Mouse (Mus musculus) urinary bladder, postnatal 10 days (tissue): ENCODE results near the gene Rgs10.

ENCODE experiments used
- DNase-seq: peaks from one replicate; pipeline ENCODE4 v3.0.0; 2022; ENCODE audit warnings: low spot score

Rgs10 gene

DNA sequence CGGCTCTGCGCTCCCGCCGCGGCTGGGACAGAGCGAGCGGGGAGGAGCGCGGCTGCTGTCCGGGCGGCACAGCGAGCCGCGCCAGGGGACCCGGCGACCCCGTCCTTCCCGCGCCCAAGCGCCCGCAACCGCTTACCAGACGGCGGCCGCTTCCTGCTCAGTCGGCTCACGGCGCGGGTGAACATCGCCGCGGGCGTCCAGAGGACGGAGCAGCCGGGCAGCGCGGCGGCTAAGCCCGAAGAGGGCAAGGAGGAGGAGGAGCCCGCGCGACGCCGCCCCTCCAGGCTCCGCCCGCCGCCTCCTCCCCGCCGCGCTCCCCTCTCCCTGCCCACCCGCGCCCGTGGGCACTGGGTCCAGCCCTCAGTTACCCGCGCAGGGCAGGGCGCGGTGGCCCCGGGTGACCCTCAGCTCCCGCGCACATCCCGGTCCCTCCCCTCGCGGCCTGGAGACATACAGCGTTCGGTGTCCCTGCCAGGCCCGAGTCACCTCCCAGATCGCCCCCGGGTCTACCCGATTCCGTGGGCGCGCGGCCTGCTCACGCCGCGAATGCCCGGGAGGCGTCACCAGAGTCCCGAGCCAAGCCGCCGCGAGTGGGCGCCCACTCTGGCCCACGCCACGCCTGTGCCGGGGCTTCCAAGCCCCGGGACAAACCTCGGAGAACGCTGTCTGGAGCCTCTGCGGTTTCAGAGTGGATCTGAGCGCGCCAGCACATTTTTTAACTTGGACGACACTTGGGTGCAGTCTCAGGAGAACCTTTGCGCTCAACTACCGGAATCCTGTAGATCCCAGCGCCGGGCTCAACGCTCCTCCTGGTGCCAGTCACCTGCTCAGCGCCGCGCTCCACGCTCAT is at the start of gene Rgs10:
Rgs10 (minus strand) TSS at position 829 of the 850 bp plus-strand sequence.
- peak; percentile 14 for DNase-seq

DNA sequence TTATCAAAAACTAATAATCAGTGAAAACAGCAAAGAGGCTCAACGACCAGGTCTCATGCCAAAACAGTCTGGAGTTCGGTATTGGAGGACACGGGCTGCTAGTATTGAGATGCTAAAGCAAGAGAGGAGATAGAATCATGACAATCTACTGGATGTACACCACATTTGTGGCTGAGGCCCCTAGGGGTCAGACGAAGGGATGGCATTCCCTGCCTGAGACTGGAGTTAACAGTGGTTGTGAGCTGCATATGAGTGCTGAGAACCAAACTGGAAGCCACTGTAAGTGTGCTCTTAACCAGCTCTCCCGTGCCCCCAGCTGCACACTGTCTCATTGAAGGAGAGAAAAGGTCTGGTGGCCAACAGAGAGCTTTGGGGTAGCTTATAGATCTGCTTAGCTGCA is 43.8 kb upstream of the Rgs10 start:
- no peak for DNase-seq

DNA sequence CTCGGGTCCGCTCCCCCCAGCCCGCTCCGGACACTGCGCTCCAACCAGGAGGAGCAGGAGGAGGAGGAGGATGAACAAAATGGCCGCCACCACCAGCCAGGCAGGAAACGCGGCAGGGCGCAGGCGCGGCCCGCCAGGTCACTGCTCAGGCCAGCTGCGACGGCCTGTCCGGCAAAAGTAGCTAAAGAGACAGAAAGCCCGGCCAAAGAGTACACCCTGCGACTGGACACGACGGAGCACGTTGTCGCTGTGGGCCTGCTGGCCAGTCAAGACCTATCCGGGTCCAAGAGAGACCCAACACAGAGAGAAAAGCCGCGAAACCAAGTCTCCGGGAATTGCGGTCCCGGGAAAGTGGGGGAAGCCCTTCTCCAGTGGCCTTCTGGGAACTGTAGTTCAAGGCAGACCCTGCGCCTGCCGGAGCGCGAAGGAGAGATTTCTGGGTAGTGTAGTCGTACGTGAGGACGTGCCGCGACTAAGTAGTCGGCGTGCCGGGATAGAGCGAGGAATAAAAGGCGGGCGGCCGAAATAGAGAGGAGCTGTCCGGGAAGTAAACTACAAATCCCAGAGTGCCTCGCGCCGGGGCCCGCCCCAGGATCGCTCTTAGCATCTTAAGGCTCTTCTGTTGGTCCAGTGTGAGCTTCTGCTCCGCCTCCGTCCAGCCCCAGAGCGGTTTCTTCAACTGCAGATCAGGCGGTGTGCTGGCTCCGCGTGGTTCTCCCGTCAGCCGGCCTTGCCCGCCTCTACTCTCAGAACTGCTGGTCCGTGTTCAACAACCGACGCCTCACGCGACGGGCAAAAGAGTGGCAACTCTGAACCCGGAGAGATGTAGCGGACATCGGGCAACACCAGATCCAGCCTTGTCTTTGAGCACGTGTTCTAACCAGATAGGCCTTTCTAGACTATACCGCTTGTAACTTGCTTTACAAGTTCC is 43.0 kb upstream of the Rgs10 start, which contains the start of gene Tial1:
Tial1 (minus strand) TSS at position 433 of the 931 bp plus-strand sequence.
- DNase-seq = peak; percentile 87

DNA sequence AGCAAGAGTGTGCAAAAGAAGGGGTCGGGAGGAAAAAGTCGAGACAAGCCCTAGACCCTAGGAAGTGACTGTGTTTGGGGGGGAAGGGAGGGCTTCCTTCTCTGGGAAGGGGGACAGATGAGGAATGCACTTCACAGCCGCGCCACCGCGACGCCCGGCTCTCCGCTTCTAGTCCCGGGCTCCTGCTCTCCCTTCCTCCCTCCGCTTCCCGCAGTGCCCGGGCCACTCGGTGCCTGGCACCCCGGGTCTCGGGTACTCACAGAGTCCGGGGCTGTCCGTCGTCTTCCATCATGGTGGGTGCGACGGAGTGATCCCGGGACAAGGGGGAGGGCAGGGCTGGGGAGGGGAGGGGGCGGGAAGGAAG is 42.3 kb upstream of the Rgs10 start:
- DNase-seq = no peak

DNA sequence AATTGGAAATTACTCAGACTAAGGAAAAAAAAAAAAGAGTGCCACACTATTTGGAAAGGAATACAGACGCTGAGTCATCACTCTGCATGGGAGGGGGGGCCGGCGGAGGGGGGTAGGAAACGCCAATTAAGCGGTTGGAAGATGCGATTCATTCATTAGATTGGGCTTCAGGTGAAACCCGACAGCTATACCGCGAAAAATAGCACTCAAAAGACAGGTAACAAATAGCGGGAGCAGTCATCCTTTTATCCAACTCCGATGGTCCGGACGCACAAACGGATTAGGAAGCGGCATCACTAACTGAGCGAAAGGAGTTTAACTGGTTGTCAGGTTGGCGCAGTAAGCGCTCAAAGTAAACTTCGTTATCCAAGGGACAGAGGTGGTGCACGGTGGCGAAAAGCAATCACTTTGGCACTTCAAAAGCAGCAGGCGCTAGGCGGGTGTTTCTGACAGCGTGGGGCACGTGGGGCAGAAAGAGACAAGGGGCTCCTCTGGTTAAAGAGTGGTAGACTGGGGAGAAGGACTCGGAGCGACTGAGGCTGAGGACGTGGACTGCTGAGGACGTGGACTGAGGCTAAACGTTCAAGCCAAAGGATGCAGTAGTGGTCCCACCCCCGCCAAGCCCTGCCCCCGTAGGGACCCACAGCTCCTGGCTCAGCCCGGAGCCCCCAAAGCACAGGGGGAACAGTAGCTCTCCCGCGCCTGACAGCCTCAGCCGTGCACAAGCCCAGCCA is 41.7 kb upstream of the Rgs10 start:
- no peak for DNase-seq

DNA sequence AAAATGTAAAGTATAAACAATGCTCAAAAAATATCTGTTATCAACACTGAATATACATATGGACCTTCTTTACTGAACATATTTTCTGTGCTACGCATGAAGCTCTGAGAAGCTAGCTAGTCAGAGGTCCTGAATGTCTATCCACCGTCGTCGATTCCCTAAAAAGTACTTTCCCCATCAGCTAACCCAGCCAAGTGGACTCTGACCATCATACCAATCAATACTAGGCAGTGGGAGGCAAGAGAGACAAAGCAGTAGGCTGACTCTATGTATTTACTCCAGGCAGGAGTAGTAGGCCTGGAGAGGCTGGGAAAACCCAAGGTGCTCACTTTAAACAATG is 41.2 kb upstream of the Rgs10 start:
- no peak for DNase-seq

DNA sequence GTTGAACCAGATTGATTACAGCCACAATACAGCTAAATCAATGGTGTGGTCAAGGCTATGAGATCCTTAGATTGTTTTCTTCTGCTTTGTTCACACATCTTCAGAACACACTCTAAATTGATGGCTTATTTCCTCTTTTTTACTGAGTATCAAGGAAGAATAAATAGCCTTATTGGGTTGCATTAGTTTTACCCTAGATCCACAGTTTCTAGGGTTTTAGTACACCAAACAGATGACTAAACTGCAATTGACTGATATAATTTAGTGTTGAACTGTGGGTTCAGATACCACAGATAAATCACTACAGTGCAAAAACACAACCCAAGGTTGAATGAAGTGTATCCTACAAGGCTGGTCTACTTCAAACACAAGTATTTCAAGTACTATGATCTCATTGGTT is 39.5 kb upstream of the Rgs10 start:
- no peak for DNase-seq

DNA sequence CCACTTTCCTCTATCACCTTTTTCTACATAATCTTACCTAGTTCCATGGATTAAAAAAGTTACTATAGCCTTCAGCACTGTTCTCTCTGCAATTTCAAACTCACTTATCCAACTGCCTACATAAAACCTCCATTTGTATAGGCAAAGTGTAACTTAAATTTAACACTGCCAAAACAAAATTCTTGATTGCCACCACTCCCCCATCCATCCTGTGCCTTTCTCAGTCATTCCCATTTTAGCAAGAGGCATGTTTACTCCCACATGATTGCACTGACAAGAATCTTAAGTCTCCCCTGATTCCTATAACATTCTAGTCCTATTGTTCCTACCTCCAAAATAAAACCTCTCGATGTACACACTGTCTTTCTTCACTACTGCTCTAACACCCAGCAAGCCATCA is 34.2 kb upstream of the Rgs10 start:
- no peak for DNase-seq

DNA sequence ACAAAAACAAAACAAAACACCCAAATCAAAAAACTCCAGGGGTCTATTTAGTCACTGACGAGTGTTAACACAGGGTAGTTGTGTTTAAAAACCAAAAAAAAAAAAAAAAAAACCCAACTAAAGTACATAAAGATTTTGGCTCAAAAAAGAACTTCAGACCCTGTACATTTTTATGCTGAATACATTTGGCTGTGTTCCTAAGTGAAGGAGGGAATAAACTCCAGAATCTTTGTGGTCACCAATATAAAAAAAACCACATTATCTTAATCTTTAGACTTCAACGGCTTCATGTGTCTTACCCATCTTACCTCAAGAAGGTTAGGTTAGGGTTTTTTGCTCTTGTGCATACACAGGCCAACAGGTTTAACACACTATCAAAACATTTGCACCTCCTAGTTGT is 22.0 kb upstream of the Rgs10 start:
- no peak for DNase-seq

DNA sequence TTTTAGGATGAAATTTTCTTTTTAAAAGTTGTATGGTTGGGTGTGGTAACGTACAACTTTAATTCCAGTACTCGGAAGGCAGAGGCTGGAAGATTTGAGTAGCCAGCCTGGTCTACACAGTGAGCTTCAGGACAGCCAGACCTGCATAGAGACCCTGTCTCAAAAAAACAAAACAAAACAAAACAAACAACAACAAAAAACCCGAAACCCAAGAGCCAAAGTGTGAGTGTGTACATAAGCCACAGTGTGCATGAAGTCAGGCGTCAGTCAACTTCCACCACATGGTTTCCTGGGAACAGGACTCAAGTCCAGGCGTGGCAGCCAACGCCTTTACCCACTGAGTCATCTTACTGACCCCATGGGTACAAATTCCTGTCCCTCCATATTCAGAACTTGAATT is 20.7 kb upstream of the Rgs10 start:
- DNase-seq = no peak

DNA sequence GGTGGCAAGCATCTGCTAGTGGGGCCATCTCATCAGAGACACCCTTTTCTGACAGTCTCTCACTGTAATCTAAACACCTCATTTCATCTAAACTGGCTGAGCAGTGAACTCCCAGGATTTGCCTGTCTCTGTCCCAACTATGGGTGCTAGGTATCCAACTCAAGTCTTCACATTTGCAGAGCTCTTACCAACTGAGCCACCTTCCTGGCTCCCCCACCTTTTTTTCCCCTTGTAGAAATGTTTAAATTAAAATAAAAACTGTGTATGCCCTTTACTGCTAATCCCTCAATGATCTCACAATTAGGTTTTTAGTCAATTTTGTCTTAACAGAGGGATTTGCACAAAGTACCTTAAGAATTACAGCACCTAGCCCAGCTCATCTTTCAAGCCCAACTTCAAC is 19.6 kb upstream of the Rgs10 start:
- no peak for DNase-seq

DNA sequence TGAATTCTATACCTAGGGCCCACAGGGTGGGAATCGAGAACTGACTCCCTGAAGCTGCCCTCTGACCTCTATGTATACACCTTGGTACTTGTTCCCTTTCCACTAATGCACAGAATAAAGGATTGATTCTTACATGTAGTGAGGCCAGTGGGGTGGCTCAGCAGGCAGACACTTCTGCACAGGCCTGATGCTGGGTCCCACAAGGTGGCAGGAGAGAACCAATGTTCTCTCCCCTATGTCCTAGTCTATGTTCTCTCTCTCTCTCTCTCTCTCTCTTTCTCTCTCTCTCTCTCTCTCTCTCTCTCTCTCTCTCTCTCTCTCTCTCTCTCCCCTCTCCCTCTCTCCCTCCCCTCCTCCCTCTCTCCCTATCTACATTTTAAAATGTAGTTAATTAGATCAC is 14.7 kb upstream of the Rgs10 start:
- no peak for DNase-seq

DNA sequence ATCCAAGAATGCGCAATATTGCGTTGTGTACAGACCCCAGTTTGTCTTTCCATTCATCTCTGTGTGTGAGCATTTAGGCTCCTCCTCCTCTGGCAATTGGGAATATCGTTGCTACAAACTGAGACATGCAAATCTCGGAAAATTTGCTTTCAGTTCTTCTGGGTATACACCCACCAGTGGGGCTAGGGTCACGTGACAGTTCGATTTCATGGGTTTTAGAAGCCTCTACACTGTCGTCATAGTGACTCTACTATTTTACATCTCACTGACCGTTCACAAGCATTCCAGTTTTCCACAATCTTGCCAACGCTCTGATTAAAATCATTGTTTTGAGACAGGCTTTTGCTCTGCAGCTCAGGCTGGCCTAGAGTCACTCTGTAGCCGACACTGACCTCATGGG is 14.0 kb upstream of the Rgs10 start:
- no peak for DNase-seq

DNA sequence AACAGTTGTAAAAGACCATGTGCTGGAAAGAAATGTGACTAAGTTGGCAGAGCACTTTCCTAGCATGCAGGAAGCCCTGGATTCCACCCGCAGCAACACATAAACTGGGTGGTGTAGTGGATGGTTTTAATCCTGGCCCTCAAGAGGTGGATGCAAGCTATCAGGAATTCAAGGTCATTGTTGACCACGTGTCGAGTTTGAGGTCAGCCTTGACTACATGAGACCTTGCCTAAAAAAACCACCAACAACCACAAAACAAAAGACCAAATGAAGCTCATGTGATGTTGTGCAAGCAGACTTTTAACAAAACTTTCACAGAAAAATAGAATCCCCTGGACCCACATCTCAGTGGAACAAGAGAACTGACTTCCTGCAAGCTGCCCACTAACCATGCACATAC is 3.9 kb upstream of the Rgs10 start:
- no peak for DNase-seq

DNA sequence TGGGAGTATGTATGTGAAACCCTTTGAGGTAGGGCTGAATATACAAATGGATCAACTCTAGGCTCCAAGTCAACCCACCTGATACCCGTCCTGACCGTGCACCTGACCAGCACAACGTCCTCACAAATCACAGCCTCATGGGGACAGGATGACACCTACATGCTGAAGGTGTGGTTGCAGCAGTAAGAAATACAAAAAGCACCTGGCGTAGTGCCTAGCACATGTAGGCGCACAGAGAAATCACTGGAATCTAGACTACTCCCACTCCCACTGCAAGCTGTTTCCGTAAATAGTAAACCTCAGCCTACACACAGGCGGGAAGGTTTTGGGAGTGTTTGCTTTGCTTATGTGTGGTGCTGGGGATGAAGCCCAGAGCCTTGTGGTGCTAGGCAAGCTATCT is 3.1 kb upstream of the Rgs10 start:
- DNase-seq = no peak

DNA sequence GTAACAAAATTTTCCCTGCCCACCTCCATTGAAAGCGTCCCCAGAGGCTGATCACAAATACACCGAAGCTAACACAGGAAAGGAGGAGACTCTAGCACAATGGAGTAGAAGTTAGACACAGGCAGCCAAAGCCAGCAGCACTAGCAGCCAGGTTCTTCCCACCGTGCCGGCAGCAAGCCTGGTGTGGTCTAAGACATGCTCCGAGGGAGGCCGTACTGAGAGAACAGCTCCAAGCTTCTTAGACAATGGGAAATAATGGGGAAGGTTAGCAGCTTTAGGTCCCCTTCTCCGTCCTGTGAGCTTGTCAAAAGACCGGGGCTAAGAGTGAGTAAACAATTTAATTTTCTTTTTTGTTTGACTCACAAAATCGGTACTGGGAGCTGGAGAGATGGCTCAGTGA is 1.1 kb upstream of the Rgs10 start:
- DNase-seq = no peak

DNA sequence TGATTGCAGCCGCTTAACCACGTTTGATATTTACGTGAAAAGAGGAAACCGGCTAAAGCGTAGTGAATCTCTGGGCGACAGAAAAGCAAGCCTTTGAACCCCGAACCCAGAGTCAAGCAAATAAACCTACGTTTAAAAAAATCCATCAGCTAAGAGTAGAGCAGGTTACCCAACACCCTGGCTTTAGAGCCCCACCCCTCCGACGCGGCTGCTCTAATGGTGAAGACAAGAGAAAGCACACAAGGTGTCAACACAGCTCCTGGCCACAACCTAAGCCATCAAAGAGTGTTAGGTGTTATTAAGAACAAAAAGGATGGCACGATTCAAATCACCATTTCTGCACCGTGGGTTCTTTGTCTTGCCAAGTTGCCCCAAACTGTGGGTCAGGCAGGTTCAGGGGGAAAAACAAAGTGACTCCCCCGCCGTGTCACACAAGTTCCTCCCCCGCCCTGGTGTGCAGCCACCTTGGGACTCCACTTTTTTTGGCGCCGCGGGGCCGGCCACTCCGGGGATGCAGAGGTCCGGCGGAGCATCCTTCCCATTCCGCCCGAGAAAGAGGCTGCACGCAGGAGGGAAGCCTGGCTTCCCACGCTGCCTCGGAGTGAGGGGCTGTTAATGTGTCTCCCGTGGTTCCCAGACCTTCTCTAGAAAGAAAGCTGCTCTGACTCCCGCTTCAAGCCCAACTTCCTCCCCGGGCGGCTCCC is 1.2 kb downstream of the Rgs10 start:
- DNase-seq = no peak

DNA sequence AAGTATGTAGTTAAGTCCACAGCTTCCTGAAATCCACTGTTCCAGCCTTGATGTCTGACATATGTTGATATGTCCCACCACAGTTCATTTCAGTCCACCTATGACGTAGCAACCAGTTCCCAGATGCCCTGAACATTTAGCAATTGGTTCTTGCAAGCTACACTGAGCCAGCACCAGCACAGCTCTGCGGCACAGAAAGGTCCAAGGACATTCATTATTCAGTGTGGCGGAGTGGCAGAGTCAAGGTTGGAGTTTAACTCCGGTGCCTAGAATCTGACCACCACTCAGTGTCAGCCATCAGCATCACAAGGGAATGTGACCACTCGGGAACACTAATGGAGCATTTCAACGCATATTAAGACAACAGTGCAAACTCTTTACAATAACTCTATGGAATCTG is 1.9 kb downstream of the Rgs10 start:
- no peak for DNase-seq

DNA sequence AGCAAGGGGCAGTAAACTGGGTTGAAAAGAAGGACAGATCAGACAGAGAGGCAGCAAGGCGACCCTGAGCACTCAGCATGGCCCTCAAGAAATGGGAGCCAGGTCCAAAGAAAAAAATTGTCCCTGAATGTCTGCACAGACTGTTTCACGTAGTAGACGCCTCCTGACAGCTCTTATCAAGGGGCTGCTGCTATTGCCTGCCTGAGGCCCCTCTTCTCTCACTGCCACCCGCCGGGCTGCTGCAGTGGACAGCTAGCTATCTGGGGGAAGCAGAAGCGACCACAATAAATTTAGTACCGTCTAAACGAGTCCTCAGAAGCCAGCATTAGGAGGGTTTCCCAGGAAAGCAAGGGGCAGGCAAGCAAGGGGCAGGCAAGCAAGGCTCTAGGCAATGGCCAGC is 4.1 kb downstream of the Rgs10 start:
- no peak for DNase-seq

DNA sequence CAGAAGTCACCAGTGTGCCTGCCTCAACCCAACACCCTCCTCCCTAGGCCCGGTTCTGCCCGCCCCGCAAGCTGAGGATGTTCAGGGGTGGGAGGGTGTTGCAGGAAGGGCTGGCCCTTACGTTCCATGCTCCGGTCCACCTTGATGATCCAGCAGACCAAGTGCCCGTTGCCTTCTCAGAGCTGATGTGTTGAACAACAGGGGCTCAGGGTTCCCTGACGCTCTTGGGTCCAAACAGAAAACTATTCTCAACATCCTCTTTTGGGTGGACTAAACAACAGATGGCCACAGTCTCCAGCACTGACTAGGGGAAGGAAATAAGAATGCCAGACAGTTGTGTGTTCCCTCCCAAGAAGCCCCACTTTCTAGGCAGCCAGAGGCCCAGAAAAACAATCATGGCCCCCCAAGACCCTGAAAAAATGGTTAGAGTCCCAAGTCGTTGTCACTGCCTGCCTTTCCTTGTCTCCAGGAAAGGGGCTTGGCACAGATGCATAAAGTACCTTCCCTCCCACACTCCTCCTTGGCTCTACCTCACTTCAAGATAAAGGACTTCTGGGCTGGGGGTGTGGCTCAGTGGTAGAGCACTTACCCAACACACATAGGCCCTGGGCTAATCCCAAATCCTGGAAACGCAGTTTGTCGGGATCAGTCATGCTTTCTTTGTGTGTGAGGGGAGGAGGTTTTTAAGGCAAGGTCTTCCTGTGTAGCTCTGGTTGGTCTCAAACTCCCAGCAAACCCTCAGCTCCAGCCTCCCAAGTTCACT is 6.3 kb downstream of the Rgs10 start:
- no peak for DNase-seq

DNA sequence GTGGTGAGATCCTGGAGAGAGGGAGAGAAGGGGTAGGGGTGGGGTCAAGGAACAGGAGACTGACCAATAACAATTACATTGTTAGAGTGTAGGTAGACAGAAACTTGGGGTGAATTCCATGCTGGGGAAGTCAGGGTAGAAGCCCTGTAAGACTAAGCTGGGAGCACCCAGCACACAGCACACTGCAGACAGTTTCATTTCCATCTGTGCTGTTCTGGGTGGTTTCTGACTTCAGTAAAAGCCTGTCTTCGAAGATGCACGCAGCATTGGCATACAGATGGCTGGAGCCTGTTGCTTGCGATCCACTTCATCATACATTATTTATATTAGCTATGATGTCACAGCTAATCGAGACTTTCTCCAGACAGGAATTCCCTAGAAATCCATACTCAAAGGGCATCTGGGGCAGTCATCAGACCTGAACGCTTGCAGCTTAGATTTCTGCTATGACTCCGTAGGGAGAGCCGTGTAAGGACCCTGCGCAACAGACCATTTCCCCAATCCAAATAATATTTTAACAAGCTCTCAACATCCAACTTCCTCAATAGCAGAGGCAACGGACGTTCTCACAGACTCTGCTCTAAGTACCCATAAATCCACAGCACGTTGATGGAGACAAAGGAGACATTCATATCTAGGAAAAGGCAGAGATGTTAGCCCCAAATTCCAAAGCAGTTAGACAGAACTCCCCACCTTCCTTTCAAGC is 7.7 kb downstream of the Rgs10 start:
- DNase-seq = no peak
